10 mouse cellular contexts compared by ENCODE assay signal in genomic region chr3:119780876-119781275, GRCm38 (mm10). TPM values are rescaled to one million over a fixed set of nuclear protein-coding genes. Genes with fewer than 3 reads are reported as not detected.
DNase-seq lines count a peak whose midpoint lies in the region; ATAC-seq and TF ChIP-seq lines count a peak whose summit lies in the region.
"Had no signal": no experiment of that assay in that cellular context is flagged by ENCODE, and none has a peak within 500 bp of the region (broad histone marks: within the 10 kb centered on the region; RNA-seq: fewer than 3 reads in every experiment).

No protein-coding gene starts in this region.

- H3K4me1 ChIP-seq in heart, embryonic 16.5 days (ENCODE audit: control insufficient read depth, insufficient read depth, low read length): peaks cover 14% of the 10 kb centered on the region
- peaks cover 6% of the 10 kb centered on the region; the same call in 1 of the 2 replicates for H3K4me1 ChIP-seq in cortical plate, adult 2 months (ENCODE audit: control insufficient read depth, insufficient read depth, low read length)
- H3K4me1 ChIP-seq in hindbrain, embryonic 14.5 days (replicated peaks; ENCODE audit: control insufficient read depth, insufficient read depth, low read length): peaks cover 28% of the 10 kb centered on the region
- peaks cover 23% of the 10 kb centered on the region for H3K4me1 ChIP-seq in midbrain, embryonic 12.5 days

- no peak for DNase-seq in heart, postnatal 14 days
- no peak for DNase-seq in hindbrain, embryonic 14.5 days (ENCODE audit: low spot score)
- DNase-seq in spleen, adult 12 weeks (ENCODE audit: low spot score): no peak
- no peak for DNase-seq in ovary, postnatal 10 days (ENCODE audit: low spot score)
- no peak for DNase-seq in left cerebral cortex, adult 9 months (ENCODE audit: low spot score in 2 of 2)
- DNase-seq: layer of hippocampus, adult 9-11 months had no signal

- intact Hi-C loops in heart, postnatal 14 days (cut with DNase I): no loop called here

- peak overlapping the region; percentile 33 for H3K4me3 ChIP-seq in heart, embryonic 16.5 days (ENCODE audit: low read length)
- peak overlapping the region; percentile 29; the same call in 1 of the 2 replicates for H3K4me3 ChIP-seq in cortical plate, adult 2 months (ENCODE audit: insufficient read depth, low read length)
- peak overlapping the region; percentile 98 for H3K4me3 ChIP-seq in hindbrain, embryonic 14.5 days (replicated peaks; ENCODE audit: low read length)
- peak overlapping the region; percentile 98 for H3K4me3 ChIP-seq in midbrain, embryonic 12.5 days

- TF ChIP-seq POLR2A in cortical plate, adult 2 months (IDR thresholded peaks at IDR 0.05; ENCODE audit: extremely low read depth, insufficient read depth, low read length): no peak

- 0 out of 2 replicates have a peak, but pooled peaks cover 3% of the 10 kb centered on the region for H3K36me3 ChIP-seq in heart, embryonic 16.5 days (ENCODE audit: control insufficient read depth, insufficient read depth)
- 0 out of 2 replicates have a peak, but pooled peaks cover 11% of the 10 kb centered on the region for H3K36me3 ChIP-seq in hindbrain, embryonic 14.5 days (replicated peaks; ENCODE audit: control insufficient read depth, insufficient read depth)
- peaks cover 20% of the 10 kb centered on the region for H3K36me3 ChIP-seq in midbrain, embryonic 12.5 days

- H3K27ac ChIP-seq in heart, embryonic 16.5 days (ENCODE audit: low read length): no peak overlapping the region; the same call in 1 of the 2 replicates
- no peak overlapping the region for H3K27ac ChIP-seq in cortical plate, adult 2 months (ENCODE audit: insufficient read depth, low read length)
- H3K27ac ChIP-seq in hindbrain, embryonic 14.5 days: peak overlapping the region; percentile 18; the same call in 1 of the 2 replicates
- H3K27ac ChIP-seq in midbrain, embryonic 12.5 days (replicated peaks): no peak overlapping the region

- no peaks in the 10 kb centered on the region for H3K27me3 ChIP-seq in heart, embryonic 16.5 days (ENCODE audit: control insufficient read depth, insufficient read depth, low read length)
- H3K27me3 ChIP-seq in hindbrain, embryonic 14.5 days (ENCODE audit: control insufficient read depth, insufficient read depth, low read length): no peaks in the 10 kb centered on the region
- no peaks in the 10 kb centered on the region for H3K27me3 ChIP-seq in midbrain, embryonic 12.5 days
- H3K27me3 ChIP-seq: Patski had no signal

- H3K4me2 ChIP-seq in heart, embryonic 16.5 days (ENCODE audit: low read depth, low read length): peak overlapping the region; percentile 60
- H3K4me2 ChIP-seq in hindbrain, embryonic 14.5 days (replicated peaks): peak overlapping the region; percentile 79
- peak overlapping the region; percentile 51 for H3K4me2 ChIP-seq in midbrain, embryonic 12.5 days (replicated peaks)

- no peak for ATAC-seq in heart, embryonic 16.5 days (replicated peaks; ENCODE audit: extremely low read depth, insufficient read depth, low FRiP score)
- ATAC-seq in hindbrain, embryonic 14.5 days (ENCODE audit: low FRiP score): no peak
- no peak for ATAC-seq in midbrain, embryonic 12.5 days (ENCODE audit: low FRiP score, low read depth)
- ATAC-seq: Patski had no signal

- H3K9me3 ChIP-seq in heart, embryonic 16.5 days (replicated peaks; ENCODE audit: control insufficient read depth, low read length): no peaks in the 10 kb centered on the region
- H3K9me3 ChIP-seq in hindbrain, embryonic 14.5 days (ENCODE audit: control insufficient read depth, low read length): no peaks in the 10 kb centered on the region
- H3K9me3 ChIP-seq in midbrain, embryonic 12.5 days: no peaks in the 10 kb centered on the region

- H3K9ac ChIP-seq in heart, embryonic 16.5 days (ENCODE audit: low read length): peak overlapping the region; percentile 54; the same call in 1 of the 2 replicates
- peak overlapping the region; percentile 99; the same call in 1 of the 2 replicates for H3K9ac ChIP-seq in hindbrain, embryonic 14.5 days
- H3K9ac ChIP-seq in midbrain, embryonic 12.5 days (replicated peaks): 0 out of 2 replicates have a peak overlapping the region, but pooled peaks have one; percentile 28

- no peak for TF ChIP-seq CTCF in cortical plate, adult 2 months (IDR thresholded peaks at IDR 0.05; ENCODE audit: extremely low read depth, insufficient read depth, low read length)

RNA-seq across cellular contexts. Expression of gene Ptbp2, which starts 3.4 kb away (rescaled TPM):
- 42.6 and 48.1 TPM in 2 replicates for polyA plus RNA-seq in heart, embryonic 16.5 days (2015; fragmentation: Nextera tagmentation; extraction: Ambion mirVana)
- 10 to 100 TPM; 25.3 to 25.9 TPM for total RNA-seq in heart, postnatal 14 days (2021)
- 75.6 and 78.8 TPM in 2 replicates for polyA plus RNA-seq in cortical plate, adult 2 months (2012; rRNA removed)
- polyA plus RNA-seq in hindbrain, embryonic 14.5 days (2014; fragmentation: Nextera tagmentation; extraction: Ambion mirVana): 287 and 305 TPM in 2 replicates
- polyA plus RNA-seq in midbrain, embryonic 12.5 days (2016; fragmentation: Nextera tagmentation; extraction: Ambion mirVana): 343 and 355 TPM in 2 replicates

Comparison
In these comparisons a context has a peak if more than half of its experiments do, and no peak if none do; other contexts are left out.
1. H3K4me3 ChIP-seq: peak in every context shown above with its lines; median percentile 98 in hindbrain, embryonic 14.5 days; 98 in midbrain, embryonic 12.5 days; 33 in heart, embryonic 16.5 days; 29 in cortical plate, adult 2 months.
2. H3K9ac ChIP-seq: peak in every context shown above with its lines; median percentile 99 in hindbrain, embryonic 14.5 days; 54 in heart, embryonic 16.5 days; 28 in midbrain, embryonic 12.5 days.